Mouse (Mus musculus): ENCODE data around the gene Cbx4.

The Cbx4 gene

GRCm38 (mm10) chr11:119058041-119058995 is 27.7 kb downstream of the Cbx4 start:
- intact Hi-C loops (cut with DNase I): no loop called here

GRCm38 (mm10) chr11:119057291-119057690 is 28.7 kb downstream of the Cbx4 start:
- intact Hi-C loops (cut with DNase I): no loop called here

- intact Hi-C loops (cut with DNase I): no loop called here
These were observed 29.5 kb downstream of the Cbx4 start for GRCm38 (mm10) chr11:119056301-119057211.

GRCm38 (mm10) chr11:119055571-119056131 is 30.4 kb downstream of the Cbx4 start:
- intact Hi-C loops (cut with DNase I): no loop called here

GRCm38 (mm10) chr11:119054351-119055345 is 31.4 kb downstream of the Cbx4 start:
- intact Hi-C loops (cut with DNase I): loop anchor here (5.0 kb wide), 1 partner anchor 73 kb away; no protein-coding TSS in a partner anchor

- intact Hi-C loops (cut with DNase I): loop anchor here (5.0 kb wide), 1 partner anchor 73 kb away; no protein-coding TSS in a partner anchor
These were observed 32.2 kb downstream of the Cbx4 start for GRCm38 (mm10) chr11:119053738-119054350.

- intact Hi-C loops (cut with DNase I): loop anchor here (5.0 kb wide), 1 partner anchor 74 kb away; no protein-coding TSS in a partner anchor
These were observed 32.8 kb downstream of the Cbx4 start for GRCm38 (mm10) chr11:119053257-119053670.

- intact Hi-C loops (cut with DNase I): loop anchor here (5.0 kb wide), 1 partner anchor 75 kb away; no protein-coding TSS in a partner anchor
These were observed 33.3 kb downstream of the Cbx4 start for GRCm38 (mm10) chr11:119052661-119053256.

GRCm38 (mm10) chr11:119051927-119052660 is 33.9 kb downstream of the Cbx4 start:
- intact Hi-C loops (cut with DNase I): loop anchor here (5.0 kb wide), 1 partner anchor 75 kb away; no protein-coding TSS in a partner anchor

GRCm38 (mm10) chr11:119051426-119051825 is 34.6 kb downstream of the Cbx4 start:
- intact Hi-C loops (cut with DNase I): loop anchor here (5.0 kb wide), 1 partner anchor 76 kb away; no protein-coding TSS in a partner anchor

GRCm38 (mm10) chr11:119050361-119050760 is 35.7 kb downstream of the Cbx4 start:
- intact Hi-C loops (cut with DNase I): loop anchor here (5.0 kb wide), 1 partner anchor 77 kb away; no protein-coding TSS in a partner anchor

- intact Hi-C loops (cut with DNase I): no loop called here
These were observed 37.9 kb downstream of the Cbx4 start for GRCm38 (mm10) chr11:119048133-119048510.

GRCm38 (mm10) chr11:119047261-119048132 is 38.5 kb downstream of the Cbx4 start:
- intact Hi-C loops (cut with DNase I): no loop called here

- intact Hi-C loops (cut with DNase I): no loop called here
These were observed 39.3 kb downstream of the Cbx4 start for GRCm38 (mm10) chr11:119046601-119047245.

GRCm38 (mm10) chr11:119044551-119045337 is 41.3 kb downstream of the Cbx4 start:
- intact Hi-C loops (cut with DNase I): loop anchor here (2.0 kb wide), 1 partner anchor 146 kb away; no protein-coding TSS in a partner anchor

All from adrenal gland (tissue).